Mouse (Mus musculus): Measurements from ENCODE around the gene Gm20388. TPM values are rescaled to one million over a fixed set of nuclear protein-coding genes. Genes with fewer than 3 reads are reported as not detected.
A peak's percentile ranks its signal among the peaks of the same experiment; 100 is the strongest.

The Gm20388 gene
- polyA plus RNA-seq, 1 experiment from 2014 or later = 1.4 TPM

DNA sequence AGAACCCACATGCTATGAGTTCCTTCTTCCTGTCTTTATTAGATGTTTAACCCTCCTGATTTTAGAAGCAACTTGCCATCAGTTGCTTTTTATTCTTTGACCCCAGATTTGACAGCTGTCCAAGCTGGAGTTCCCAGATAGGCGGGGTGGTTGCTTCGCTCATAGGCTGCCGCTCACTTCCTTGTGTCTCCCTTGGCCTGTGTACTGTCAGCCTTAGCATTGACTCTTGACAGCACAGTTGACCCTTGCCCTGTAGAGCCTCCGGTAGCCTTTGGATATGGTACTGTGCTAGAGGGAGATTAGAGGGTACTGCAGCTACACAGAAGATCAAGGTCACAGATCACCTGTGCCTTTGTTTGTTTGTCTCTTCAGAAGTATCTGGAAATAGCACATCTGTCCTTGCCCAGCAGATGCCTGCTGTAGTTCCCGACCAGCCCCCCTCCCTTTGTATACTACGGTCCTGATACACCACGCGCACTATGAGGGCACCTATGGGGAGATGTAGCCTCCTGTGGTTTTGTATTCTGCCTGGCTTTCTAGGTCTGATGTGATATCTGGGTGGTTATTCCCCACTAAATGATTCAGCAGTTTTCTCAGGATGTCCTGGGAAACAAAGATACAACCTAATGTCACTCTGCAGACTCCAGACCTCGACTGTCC, 2494.6 kb downstream of the Gm20388 start:
- peaks cover 10% of the 10 kb centered on the region for H3K4me1 ChIP-seq (ENCODE audit: control insufficient read depth, low read depth, low read length)
- H3K36me3 ChIP-seq (ENCODE audit: control insufficient read depth, insufficient read depth) = peaks cover 65% of the 10 kb centered on the region
- no peaks in the 10 kb centered on the region for H3K9me3 ChIP-seq (replicated peaks; ENCODE audit: control insufficient read depth, low read length)
- ATAC-seq (ENCODE audit: low read depth) = peak; percentile 61
- H3K4me3 ChIP-seq (ENCODE audit: low read depth, low read length) = no peak overlapping the region
- H3K4me2 ChIP-seq (ENCODE audit: low read depth, low read length) = no peak overlapping the region
- no peak overlapping the region for H3K27ac ChIP-seq (ENCODE audit: low read length)
- no peaks in the 10 kb centered on the region for H3K27me3 ChIP-seq (ENCODE audit: control insufficient read depth, insufficient read depth, low read depth, low read length)
- 31% methylated on average over 9 of the region's 9 CpGs for WGBS (ENCODE audit: insufficient replicate concordance)
- no peak overlapping the region for H3K9ac ChIP-seq (ENCODE audit: low read depth, low read length)

- peaks cover 10% of the 10 kb centered on the region for H3K4me1 ChIP-seq (ENCODE audit: control insufficient read depth, low read depth, low read length)
- peaks cover 69% of the 10 kb centered on the region for H3K36me3 ChIP-seq (ENCODE audit: control insufficient read depth, insufficient read depth)
- no peaks in the 10 kb centered on the region for H3K9me3 ChIP-seq (replicated peaks; ENCODE audit: control insufficient read depth, low read length)
- no peak overlapping the region for H3K4me2 ChIP-seq (ENCODE audit: low read depth, low read length)
- no peak overlapping the region for H3K27ac ChIP-seq (ENCODE audit: low read length)
- no peaks in the 10 kb centered on the region for H3K27me3 ChIP-seq (ENCODE audit: control insufficient read depth, insufficient read depth, low read depth, low read length)
- 93% methylated on average over 7 of the region's 7 CpGs for WGBS (ENCODE audit: insufficient replicate concordance)
- 0 out of 2 replicates have a peak, but pooled peaks have one; percentile 6 for ATAC-seq (ENCODE audit: low read depth)
- no peak overlapping the region for H3K9ac ChIP-seq (ENCODE audit: low read depth, low read length)
- H3K4me3 ChIP-seq (ENCODE audit: low read depth, low read length) = no peak overlapping the region
Measured at GRCm38 (mm10) chr8:122407678-122408077, 2497.0 kb downstream of the Gm20388 start.

DNA sequence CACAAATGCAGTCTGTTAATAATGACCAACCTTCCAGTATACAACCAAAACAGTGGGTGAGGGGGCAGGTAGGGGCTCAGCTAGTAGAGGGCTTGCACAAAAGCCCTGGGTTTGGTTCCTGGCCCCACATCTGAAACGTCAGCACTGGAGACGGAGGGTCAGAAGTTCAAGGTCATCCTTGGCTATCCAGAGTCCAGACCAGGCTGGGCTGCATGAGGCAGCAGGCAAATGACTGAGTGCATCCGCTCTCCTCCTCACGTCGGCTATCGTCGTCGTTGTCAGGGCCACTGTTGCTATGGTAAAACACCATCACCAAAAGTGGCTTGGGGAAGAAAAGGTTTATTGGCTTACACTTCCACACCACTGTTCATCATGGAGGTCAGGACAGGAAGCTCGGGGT, 2503.7 kb downstream of the Gm20388 start:
- Histone ChIP-seq H3K27ac (ENCODE audit: low read length) (no peak overlapping the region), H3K4me3 (ENCODE audit: low read depth, low read length) (no peak overlapping the region), H3K9ac (ENCODE audit: low read depth, low read length) (no peak overlapping the region), H3K4me1 (ENCODE audit: control insufficient read depth, low read depth, low read length) (no peaks in the 10 kb centered on the region), H3K27me3 (ENCODE audit: control insufficient read depth, insufficient read depth, low read depth, low read length) (no peaks in the 10 kb centered on the region), H3K9me3 (replicated peaks; ENCODE audit: control insufficient read depth, low read length) (no peaks in the 10 kb centered on the region), H3K4me2 (ENCODE audit: low read depth, low read length) (no peak overlapping the region), H3K36me3 (ENCODE audit: control insufficient read depth, insufficient read depth) (peaks cover 61% of the 10 kb centered on the region)
- WGBS (ENCODE audit: insufficient replicate concordance) = 78% methylated on average over 9 of the region's 9 CpGs
- ATAC-seq (ENCODE audit: low read depth) = no peak

- H3K9me3 ChIP-seq (replicated peaks; ENCODE audit: control insufficient read depth, low read length) = no peaks in the 10 kb centered on the region
- H3K27ac ChIP-seq (ENCODE audit: low read length) = no peak overlapping the region
- 46% methylated on average over 6 of the region's 6 CpGs for WGBS (ENCODE audit: insufficient replicate concordance)
- ATAC-seq (ENCODE audit: low read depth) = no peak
- no peak overlapping the region for H3K4me2 ChIP-seq (ENCODE audit: low read depth, low read length)
- H3K4me3 ChIP-seq (ENCODE audit: low read depth, low read length) = no peak overlapping the region
- H3K27me3 ChIP-seq (ENCODE audit: control insufficient read depth, insufficient read depth, low read depth, low read length) = no peaks in the 10 kb centered on the region
- peaks cover 49% of the 10 kb centered on the region for H3K36me3 ChIP-seq (ENCODE audit: control insufficient read depth, insufficient read depth)
- no peak overlapping the region for H3K9ac ChIP-seq (ENCODE audit: low read depth, low read length)
- H3K4me1 ChIP-seq (ENCODE audit: control insufficient read depth, low read depth, low read length) = no peaks in the 10 kb centered on the region
Measured at GRCm38 (mm10) chr8:122415554-122415953, 2504.9 kb downstream of the Gm20388 start.

DNA sequence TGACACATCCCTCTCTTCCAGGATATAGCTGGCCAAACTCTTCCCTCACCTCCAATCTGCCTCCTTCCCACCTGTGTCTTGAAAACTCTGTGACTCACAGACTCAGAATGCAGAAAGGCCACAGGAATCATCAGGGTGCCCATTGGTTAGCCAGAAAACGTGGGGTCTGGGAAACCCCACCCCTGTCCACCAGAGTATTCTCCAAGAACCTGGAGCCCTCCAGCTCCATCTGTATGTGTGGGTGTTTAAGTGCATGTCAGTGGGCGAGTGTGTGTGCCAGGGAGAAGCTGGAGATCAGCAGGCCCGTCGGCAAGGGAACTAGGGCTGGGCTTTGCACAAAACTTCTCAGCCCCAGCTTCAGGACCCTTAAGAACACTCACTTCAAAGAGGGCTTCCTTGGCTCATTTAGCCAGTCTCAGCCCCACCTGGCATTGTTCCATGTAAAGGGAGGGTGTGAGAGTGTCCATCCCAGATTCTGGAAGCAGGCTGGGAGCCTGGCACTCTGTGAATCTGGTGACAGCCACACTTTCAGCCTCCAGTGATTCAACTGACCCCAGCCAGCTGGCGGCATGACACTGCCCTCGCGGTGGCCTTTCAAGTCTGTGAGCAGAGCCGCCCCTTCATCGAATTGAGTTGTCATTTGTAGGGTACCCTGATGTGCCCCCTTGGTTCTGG, 2509.4 kb downstream of the Gm20388 start:
- Histone ChIP-seq H3K27me3 (ENCODE audit: control insufficient read depth, insufficient read depth, low read depth, low read length) (no peaks in the 10 kb centered on the region), H3K4me3 (ENCODE audit: low read depth, low read length) (no peak overlapping the region), H3K9ac (ENCODE audit: low read depth, low read length) (no peak overlapping the region), H3K4me2 (ENCODE audit: low read depth, low read length) (no peak overlapping the region), H3K9me3 (replicated peaks; ENCODE audit: control insufficient read depth, low read length) (no peaks in the 10 kb centered on the region), H3K27ac (ENCODE audit: low read length) (no peak overlapping the region), H3K4me1 (ENCODE audit: control insufficient read depth, low read depth, low read length) (no peaks in the 10 kb centered on the region), H3K36me3 (ENCODE audit: control insufficient read depth, insufficient read depth) (peaks cover 18% of the 10 kb centered on the region)
- WGBS (ENCODE audit: insufficient replicate concordance) = 65% methylated on average over 9 of the region's 9 CpGs
- ATAC-seq (ENCODE audit: low read depth) = no peak

DNA sequence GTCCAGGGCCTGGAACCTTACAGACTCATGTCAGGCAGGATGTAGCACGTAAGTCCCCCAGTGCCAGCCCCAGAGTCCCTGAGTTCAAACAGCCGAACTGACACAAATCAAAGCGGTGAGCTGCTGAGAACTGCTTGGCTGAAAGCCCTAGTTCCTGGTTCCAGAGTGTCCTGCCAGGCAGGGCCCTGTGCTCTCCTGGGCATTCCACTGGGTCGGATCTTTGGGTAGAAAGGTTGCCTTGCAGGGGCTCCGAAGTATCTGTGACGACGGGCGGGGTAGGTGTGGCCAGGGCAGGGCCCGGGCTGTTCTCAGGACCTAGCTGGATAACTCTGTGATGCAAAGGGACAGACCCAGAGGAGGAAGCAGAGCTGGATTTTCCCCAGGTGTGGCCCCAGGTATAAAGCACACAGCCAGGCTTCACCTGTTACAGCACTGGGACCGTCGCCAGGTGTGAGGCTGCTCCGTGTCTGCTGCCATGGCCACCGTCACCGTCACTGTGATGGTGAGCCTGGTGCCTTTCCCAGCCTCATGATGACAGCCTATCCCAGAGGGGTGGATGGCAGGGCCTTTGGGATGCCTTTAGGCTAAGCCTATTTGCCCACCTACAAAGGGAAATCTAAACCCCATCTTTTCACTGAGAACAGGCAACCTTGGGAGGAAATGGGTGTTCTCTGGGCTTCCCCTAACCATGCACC, 2510.9 kb downstream of the Gm20388 start, which contains the start of gene Il17c:
Gene Il17c (plus strand): TSS at position 645 of the 695 bp plus-strand sequence.
- no peaks in the 10 kb centered on the region for H3K9me3 ChIP-seq (replicated peaks; ENCODE audit: control insufficient read depth, low read length)
- H3K4me2 ChIP-seq (ENCODE audit: low read depth, low read length) = no peak within 1 kb of the TSS
- H3K36me3 ChIP-seq (ENCODE audit: control insufficient read depth, insufficient read depth) = peaks cover 10% of the 10 kb centered on the region
- no peaks in the 10 kb centered on the region for H3K4me1 ChIP-seq (ENCODE audit: control insufficient read depth, low read depth, low read length)
- WGBS (ENCODE audit: insufficient replicate concordance) = 69% methylated on average over 14 of the region's 14 CpGs
- no peaks in the 10 kb centered on the region for H3K27me3 ChIP-seq (ENCODE audit: control insufficient read depth, insufficient read depth, low read depth, low read length)
- no peak within 1 kb of the TSS for H3K27ac ChIP-seq (ENCODE audit: low read length)
- no peak within 1 kb of the TSS for H3K9ac ChIP-seq (ENCODE audit: low read depth, low read length)
- H3K4me3 ChIP-seq (ENCODE audit: low read depth, low read length) = no peak within 1 kb of the TSS
- no peak for ATAC-seq (ENCODE audit: low read depth)

DNA sequence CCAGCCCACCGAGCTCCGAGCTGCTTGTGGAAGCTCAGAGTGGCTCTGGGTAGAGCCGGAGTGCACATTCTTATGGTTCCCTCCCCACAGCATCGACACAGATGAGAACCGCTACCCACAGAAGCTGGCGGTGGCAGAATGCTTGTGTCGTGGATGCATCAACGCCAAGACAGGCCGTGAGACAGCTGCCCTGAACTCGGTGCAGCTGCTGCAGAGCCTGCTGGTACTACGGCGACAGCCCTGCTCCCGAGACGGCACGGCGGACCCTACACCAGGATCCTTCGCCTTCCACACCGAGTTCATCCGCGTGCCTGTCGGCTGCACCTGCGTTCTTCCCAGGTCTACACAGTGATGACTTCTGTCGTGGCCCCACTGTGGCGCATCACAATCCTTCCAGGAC, 2512.6 kb downstream of the Gm20388 start:
- Histone ChIP-seq H3K36me3 (ENCODE audit: control insufficient read depth, insufficient read depth) (0 out of 2 replicates have a peak, but pooled peaks cover 2% of the 10 kb centered on the region), H3K9ac (ENCODE audit: low read depth, low read length) (no peak overlapping the region), H3K4me2 (ENCODE audit: low read depth, low read length) (no peak overlapping the region), H3K27ac (ENCODE audit: low read length) (no peak overlapping the region), H3K27me3 (ENCODE audit: control insufficient read depth, insufficient read depth, low read depth, low read length) (no peaks in the 10 kb centered on the region), H3K4me1 (ENCODE audit: control insufficient read depth, low read depth, low read length) (no peaks in the 10 kb centered on the region), H3K9me3 (replicated peaks; ENCODE audit: control insufficient read depth, low read length) (no peaks in the 10 kb centered on the region), H3K4me3 (ENCODE audit: low read depth, low read length) (no peak overlapping the region)
- no peak for ATAC-seq (ENCODE audit: low read depth)
- WGBS (ENCODE audit: insufficient replicate concordance) = 87% methylated on average over 24 of the region's 24 CpGs

GRCm38 (mm10) chr8:122423659-122424058, 2513.0 kb downstream of the Gm20388 start:
- Histone ChIP-seq H3K9ac (ENCODE audit: low read depth, low read length) (no peak overlapping the region), H3K4me3 (ENCODE audit: low read depth, low read length) (no peak overlapping the region), H3K9me3 (replicated peaks; ENCODE audit: control insufficient read depth, low read length) (no peaks in the 10 kb centered on the region), H3K27ac (ENCODE audit: low read length) (no peak overlapping the region), H3K27me3 (ENCODE audit: control insufficient read depth, insufficient read depth, low read depth, low read length) (no peaks in the 10 kb centered on the region), H3K36me3 (ENCODE audit: control insufficient read depth, insufficient read depth) (no peaks in the 10 kb centered on the region), H3K4me2 (ENCODE audit: low read depth, low read length) (no peak overlapping the region), H3K4me1 (ENCODE audit: control insufficient read depth, low read depth, low read length) (no peaks in the 10 kb centered on the region)
- WGBS (ENCODE audit: insufficient replicate concordance) = 64% methylated on average over 5 of the region's 5 CpGs
- no peak for ATAC-seq (ENCODE audit: low read depth)

- no peak overlapping the region for H3K4me2 ChIP-seq (ENCODE audit: low read depth, low read length)
- no peak overlapping the region for H3K27ac ChIP-seq (ENCODE audit: low read length)
- no peaks in the 10 kb centered on the region for H3K9me3 ChIP-seq (replicated peaks; ENCODE audit: control insufficient read depth, low read length)
- no peaks in the 10 kb centered on the region for H3K36me3 ChIP-seq (ENCODE audit: control insufficient read depth, insufficient read depth)
- H3K4me1 ChIP-seq (ENCODE audit: control insufficient read depth, low read depth, low read length) = peaks cover 4% of the 10 kb centered on the region
- no peak overlapping the region for H3K4me3 ChIP-seq (ENCODE audit: low read depth, low read length)
- H3K27me3 ChIP-seq (ENCODE audit: control insufficient read depth, insufficient read depth, low read depth, low read length) = no peaks in the 10 kb centered on the region
- no peak; the same call in 1 of the 2 replicates for ATAC-seq (ENCODE audit: low read depth)
- H3K9ac ChIP-seq (ENCODE audit: low read depth, low read length) = no peak overlapping the region
- 49% methylated on average over 9 of the region's 9 CpGs for WGBS (ENCODE audit: insufficient replicate concordance)
Measured at GRCm38 (mm10) chr8:122426145-122426544, 2515.5 kb downstream of the Gm20388 start.

Measured in liver, embryonic 16.5 days (tissue).